Comparison of ENCODE assay signal across 8 mouse cellular contexts in genomic region chr5:142451759-142452158, GRCm38 (mm10). TPM values are rescaled to one million over a fixed set of nuclear protein-coding genes. Genes with fewer than 3 reads are reported as not detected.
DNase-seq lines count a peak whose midpoint lies in the region; ATAC-seq and TF ChIP-seq lines count a peak whose summit lies in the region.

No protein-coding gene starts in this region.

- no peaks in the 10 kb centered on the region for H3K27me3 ChIP-seq in hindbrain, postnatal 0 days (ENCODE audit: insufficient read depth, low read length)
- no peaks in the 10 kb centered on the region for H3K27me3 ChIP-seq in hindbrain, embryonic 13.5 days
- no peaks in the 10 kb centered on the region for H3K27me3 ChIP-seq in kidney, embryonic 16.5 days (ENCODE audit: insufficient read depth, low read length)
- H3K27me3 ChIP-seq in midbrain, postnatal 0 days (ENCODE audit: insufficient read depth, low read length) = no peaks in the 10 kb centered on the region

- H3K9me3 ChIP-seq in hindbrain, postnatal 0 days (ENCODE audit: low read length) = no peaks in the 10 kb centered on the region
- H3K9me3 ChIP-seq in hindbrain, embryonic 13.5 days = no peaks in the 10 kb centered on the region
- H3K9me3 ChIP-seq in kidney, embryonic 16.5 days (ENCODE audit: low read length) = no peaks in the 10 kb centered on the region
- H3K9me3 ChIP-seq in midbrain, postnatal 0 days (ENCODE audit: low read length) = no peaks in the 10 kb centered on the region

- no peak overlapping the region for H3K4me2 ChIP-seq in hindbrain, postnatal 0 days (ENCODE audit: low read depth, low read length)
- no peak overlapping the region for H3K4me2 ChIP-seq in hindbrain, embryonic 13.5 days
- H3K4me2 ChIP-seq in kidney, embryonic 16.5 days (replicated peaks; ENCODE audit: low read depth, low read length) = no peak overlapping the region
- H3K4me2 ChIP-seq in midbrain, postnatal 0 days (ENCODE audit: low read depth, low read length, poor library complexity, severe bottlenecking) = no peak overlapping the region

- no peak for TF ChIP-seq CTCF in hindbrain, postnatal 0 days (IDR thresholded peaks at IDR 0.05; ENCODE audit: low read depth)
- no peak for TF ChIP-seq CTCF in midbrain, postnatal 0 days (IDR thresholded peaks at IDR 0.05)

- peak; percentile 35 for DNase-seq in hindbrain, postnatal 0 days (ENCODE audit: low spot score)
- DNase-seq in ZHBTc4 (ENCODE audit: low read depth, low spot score) = peak; percentile 98
- peak; percentile 30 for DNase-seq in midbrain, postnatal 0 days (ENCODE audit: low spot score)
- DNase-seq in heart, postnatal 10 days = no peak
- DNase-seq in thymus, postnatal 0 days (ENCODE audit: low spot score) = no peak
- no peak for DNase-seq in cerebellum, adult 9-11 months

- no peak overlapping the region for H3K9ac ChIP-seq in hindbrain, postnatal 0 days (replicated peaks; ENCODE audit: low read length)
- no peak overlapping the region for H3K9ac ChIP-seq in hindbrain, embryonic 13.5 days
- no peak overlapping the region for H3K9ac ChIP-seq in kidney, embryonic 16.5 days (replicated peaks; ENCODE audit: low read length)
- H3K9ac ChIP-seq in midbrain, postnatal 0 days (replicated peaks; ENCODE audit: low read length, poor library complexity, severe bottlenecking) = no peak overlapping the region

- intact Hi-C loops in heart, postnatal 10 days (cut with DNase I) = no loop called here

- no peak overlapping the region for H3K4me3 ChIP-seq in hindbrain, postnatal 0 days (ENCODE audit: low read length)
- H3K4me3 ChIP-seq in hindbrain, embryonic 13.5 days = no peak overlapping the region
- no peak overlapping the region for H3K4me3 ChIP-seq in kidney, embryonic 16.5 days (ENCODE audit: low read length)
- no peak overlapping the region for H3K4me3 ChIP-seq in midbrain, postnatal 0 days (ENCODE audit: low read depth, low read length)

- H3K4me1 ChIP-seq in hindbrain, postnatal 0 days (ENCODE audit: insufficient read depth, low read length) = peaks cover 6% of the 10 kb centered on the region; the same call in 1 of the 2 replicates
- peaks cover 14% of the 10 kb centered on the region for H3K4me1 ChIP-seq in hindbrain, embryonic 13.5 days (replicated peaks)
- H3K4me1 ChIP-seq in kidney, embryonic 16.5 days (ENCODE audit: insufficient read depth, low read length) = peaks cover 5% of the 10 kb centered on the region
- H3K4me1 ChIP-seq in midbrain, postnatal 0 days (ENCODE audit: insufficient read depth, low read length) = no peaks in the 10 kb centered on the region

- H3K36me3 ChIP-seq in hindbrain, postnatal 0 days (ENCODE audit: insufficient read depth, low read length) = peaks cover 38% of the 10 kb centered on the region
- peaks cover 68% of the 10 kb centered on the region for H3K36me3 ChIP-seq in hindbrain, embryonic 13.5 days
- peaks cover 59% of the 10 kb centered on the region for H3K36me3 ChIP-seq in kidney, embryonic 16.5 days (ENCODE audit: insufficient read depth, low read length)
- peaks cover 46% of the 10 kb centered on the region for H3K36me3 ChIP-seq in midbrain, postnatal 0 days (ENCODE audit: insufficient read depth, low read length)

- no peak for ATAC-seq in hindbrain, postnatal 0 days
- ATAC-seq in hindbrain, embryonic 13.5 days (ENCODE audit: low FRiP score) = no peak
- peak; percentile 57; the same call in 1 of the 2 replicates for ATAC-seq in kidney, embryonic 16.5 days (ENCODE audit: low FRiP score, low TSS enrichment)
- ATAC-seq in midbrain, postnatal 0 days (ENCODE audit: low FRiP score) = no peak

- no peak overlapping the region for H3K27ac ChIP-seq in hindbrain, postnatal 0 days
- H3K27ac ChIP-seq in hindbrain, embryonic 13.5 days = no peak overlapping the region
- H3K27ac ChIP-seq in kidney, embryonic 16.5 days (ENCODE audit: low read length) = no peak overlapping the region
- no peak overlapping the region for H3K27ac ChIP-seq in midbrain, postnatal 0 days (ENCODE audit: low read depth, low read length)

- 18% methylated on average over 1 of the region's 1 CpGs for WGBS in hindbrain, postnatal 0 days
- WGBS in hindbrain, embryonic 13.5 days = 6% methylated on average over 1 of the region's 1 CpGs
- 15% methylated on average over 1 of the region's 1 CpGs for whole genome bisulfite sequencing in kidney, embryonic 16.5 days
- 30% methylated on average over 1 of the region's 1 CpGs for WGBS in midbrain, postnatal 0 days

RNA-seq across cellular contexts. Expression of gene Ap5z1, which starts 12.0 kb away (rescaled TPM):
- total RNA-seq in hindbrain, postnatal 0 days (2014; rRNA removed) = 12.8 and 22.1 TPM in 2 replicates
- polyA plus RNA-seq in hindbrain, postnatal 0 days (2015; fragmentation: Nextera tagmentation; extraction: Ambion mirVana) = 7.5 and 7.9 TPM in 2 replicates
- 12.8 and 15.2 TPM in 2 replicates for polyA plus RNA-seq in hindbrain, embryonic 13.5 days (2015; fragmentation: Nextera tagmentation; extraction: Ambion mirVana)
- polyA plus RNA-seq in kidney, embryonic 16.5 days (2015; fragmentation: Nextera tagmentation; extraction: Ambion mirVana) = 13.2 and 13.8 TPM in 2 replicates
- total RNA-seq in midbrain, postnatal 0 days (2014; rRNA removed) = 11.5 and 15.3 TPM in 2 replicates
- 6.6 and 7.1 TPM in 2 replicates for polyA plus RNA-seq in midbrain, postnatal 0 days (2015; fragmentation: Nextera tagmentation; extraction: Ambion mirVana)
- total RNA-seq in heart, postnatal 10 days (2021) = 1 to 10 TPM; 6.4 to 8.1 TPM
- polyA plus RNA-seq in thymus, postnatal 0 days (2015; fragmentation: Nextera tagmentation; extraction: Ambion mirVana) = 8.1 and 9.3 TPM in 2 replicates

RNA-seq across cellular contexts. Expression of gene Foxk1, which starts 50.5 kb away (rescaled TPM):
- 23.3 and 24.0 TPM in 2 replicates for total RNA-seq in hindbrain, postnatal 0 days (2014; rRNA removed)
- 4.6 and 6.0 TPM in 2 replicates for polyA plus RNA-seq in hindbrain, postnatal 0 days (2015; fragmentation: Nextera tagmentation; extraction: Ambion mirVana)
- polyA plus RNA-seq in hindbrain, embryonic 13.5 days (2015; fragmentation: Nextera tagmentation; extraction: Ambion mirVana) = 5.3 and 5.6 TPM in 2 replicates
- polyA plus RNA-seq in kidney, embryonic 16.5 days (2015; fragmentation: Nextera tagmentation; extraction: Ambion mirVana) = 3.6 and 4.4 TPM in 2 replicates
- total RNA-seq in midbrain, postnatal 0 days (2014; rRNA removed) = 28.0 and 30.0 TPM in 2 replicates
- 4.9 and 7.1 TPM in 2 replicates for polyA plus RNA-seq in midbrain, postnatal 0 days (2015; fragmentation: Nextera tagmentation; extraction: Ambion mirVana)
- total RNA-seq in heart, postnatal 10 days (2021) = 10 to 100 TPM; 16.8 to 19.0 TPM
- 2.9 and 5.1 TPM in 2 replicates for polyA plus RNA-seq in thymus, postnatal 0 days (2015; fragmentation: Nextera tagmentation; extraction: Ambion mirVana)

Comparison
In these comparisons a context has a peak if more than half of its experiments do, and no peak if none do; other contexts are left out.
1. DNase-seq: peak in hindbrain, postnatal 0 days (single experiment), ZHBTc4 (single experiment) and midbrain, postnatal 0 days (single experiment); none in heart, postnatal 10 days (0 of 2), thymus, postnatal 0 days (single experiment) and cerebellum, adult 9-11 months (single experiment).